Mouse (Mus musculus) midbrain, embryonic 11.5 days (tissue): ENCODE results near the gene Il18r1. TPM values are rescaled to one million over a fixed set of nuclear protein-coding genes. Genes with fewer than 3 reads are reported as not detected.

Experiments
- ATAC-seq: fragments of 200-750 bp; cut with Nextera tagmentation; 2 replicates; pipeline ENCODE4 v1.8.0; 2017; ENCODE audit warnings: moderate TSS enrichment, moderate library complexity; ENCODE audit not compliant: low FRiP score
- DNase-seq: peaks from one replicate; pipeline ENCODE4 v3.0.0; 2015; ENCODE audit warnings: low spot score; ENCODE audit errors: missing footprints
- H3K27ac ChIP-seq: fragments of 300-500 bp; sonication (generic); 2 replicates; pipeline ENCODE4 v1.5.1; 2014; ENCODE audit warnings: low read depth, low read length
- H3K27me3 ChIP-seq: fragments of 300-500 bp; sonication (generic); 2 replicates; pipeline ENCODE4 v1.6.1; 2014; ENCODE audit warnings: mild to moderate bottlenecking, low read length, moderate library complexity, mixed read lengths; ENCODE audit not compliant: control insufficient read depth, insufficient read depth
- H3K36me3 ChIP-seq: fragments of 300-500 bp; sonication (generic); 2 replicates; pipeline ENCODE4 v1.6.1; 2014; ENCODE audit warnings: mild to moderate bottlenecking, low read length, moderate library complexity, mixed read lengths; ENCODE audit not compliant: control insufficient read depth, insufficient read depth
- H3K4me1 ChIP-seq: fragments of 300-500 bp; sonication (generic); 2 replicates; pipeline ENCODE4 v1.6.1; 2014; ENCODE audit warnings: low read length; ENCODE audit not compliant: control insufficient read depth, insufficient read depth
- H3K4me2 ChIP-seq: fragments of 300-500 bp; sonication (generic); 2 replicates; pipeline ENCODE4 v1.6.1; 2014; ENCODE audit warnings: mild to moderate bottlenecking, moderate library complexity
- H3K4me3 ChIP-seq: fragments of 300-500 bp; sonication (generic); 2 replicates; pipeline ENCODE4 v1.5.1; 2014; ENCODE audit warnings: low read depth, low read length
- H3K9ac ChIP-seq: fragments of 300-500 bp; sonication (generic); 2 replicates; pipeline ENCODE4 v1.6.1; 2014; ENCODE audit warnings: low read length
- H3K9me3 ChIP-seq: fragments of 300-500 bp; sonication (generic); 2 replicates; pipeline ENCODE4 v1.6.1; 2016; ENCODE audit warnings: low read length; ENCODE audit not compliant: control insufficient read depth
- WGBS: fragments of 180-500 bp; shearing (Covaris S2); extraction: QIAGEN DNeasy Blood & Tissue Kit; methylation state at CpG from one replicate; pipeline ENCODE4 v1.1.7; 2014; 5-methylcytosine and 5-hydroxymethylcytosine counted together
- polyA plus RNA-seq: library from polyadenylated mRNA; unstranded; fragments of >200 nt; fragmentation: Nextera tagmentation; extraction: Ambion mirVana; gene quantifications from 2 replicates; pipeline ENCODE4 v1.2.1, GENCODE M21; 2014

Gene Il18r1
- polyA plus RNA-seq, 1 experiment from 2014 or later, result 0.04 TPM

- 73% methylated on average over 10 of the region's 10 CpGs for WGBS
- H3K27ac ChIP-seq, result no peak overlapping the region
- H3K9me3 ChIP-seq, result no peaks in the 10 kb centered on the region
- no peak for DNase-seq
- H3K27me3 ChIP-seq, result no peaks in the 10 kb centered on the region
- H3K36me3 ChIP-seq, result no peaks in the 10 kb centered on the region
- H3K9ac ChIP-seq, result no peak overlapping the region
- no peak for ATAC-seq
- no peak overlapping the region for H3K4me3 ChIP-seq
- H3K4me2 ChIP-seq, result no peak overlapping the region
- H3K4me1 ChIP-seq, result no peaks in the 10 kb centered on the region
Measured at GRCm38 (mm10) chr1:40547762-40548161, 82.4 kb downstream of the Il18r1 start.

Other genes with a start within 250 kb of the Il18r1 start
- gene Il1r1, start 240.5 kb upstream of the Il18r1 start, polyA plus RNA-seq, result 0.96 and 1.0 TPM in 2 replicates
- gene Il1rl2, start 140.9 kb upstream of the Il18r1 start, polyA plus RNA-seq, result 0.98 and 1.0 TPM in 2 replicates
- gene Il1rl1, start 36.0 kb upstream of the Il18r1 start, polyA plus RNA-seq, result 0.11 TPM in 1 of 2 replicates, not detected in the other
- gene Il18rap, start 49.8 kb downstream of the Il18r1 start, polyA plus RNA-seq, result 0.15 TPM in 1 of 2 replicates, not detected in the other
- not detected in 2 replicates for gene Slc9a4, start 114.5 kb downstream of the Il18r1 start, polyA plus RNA-seq
- gene Slc9a2, start 215.0 kb downstream of the Il18r1 start, polyA plus RNA-seq, result 0.11 TPM in 1 of 2 replicates, not detected in the other